Mouse (Mus musculus): ENCODE results near the gene Asap2.

The Asap2 gene

DNA sequence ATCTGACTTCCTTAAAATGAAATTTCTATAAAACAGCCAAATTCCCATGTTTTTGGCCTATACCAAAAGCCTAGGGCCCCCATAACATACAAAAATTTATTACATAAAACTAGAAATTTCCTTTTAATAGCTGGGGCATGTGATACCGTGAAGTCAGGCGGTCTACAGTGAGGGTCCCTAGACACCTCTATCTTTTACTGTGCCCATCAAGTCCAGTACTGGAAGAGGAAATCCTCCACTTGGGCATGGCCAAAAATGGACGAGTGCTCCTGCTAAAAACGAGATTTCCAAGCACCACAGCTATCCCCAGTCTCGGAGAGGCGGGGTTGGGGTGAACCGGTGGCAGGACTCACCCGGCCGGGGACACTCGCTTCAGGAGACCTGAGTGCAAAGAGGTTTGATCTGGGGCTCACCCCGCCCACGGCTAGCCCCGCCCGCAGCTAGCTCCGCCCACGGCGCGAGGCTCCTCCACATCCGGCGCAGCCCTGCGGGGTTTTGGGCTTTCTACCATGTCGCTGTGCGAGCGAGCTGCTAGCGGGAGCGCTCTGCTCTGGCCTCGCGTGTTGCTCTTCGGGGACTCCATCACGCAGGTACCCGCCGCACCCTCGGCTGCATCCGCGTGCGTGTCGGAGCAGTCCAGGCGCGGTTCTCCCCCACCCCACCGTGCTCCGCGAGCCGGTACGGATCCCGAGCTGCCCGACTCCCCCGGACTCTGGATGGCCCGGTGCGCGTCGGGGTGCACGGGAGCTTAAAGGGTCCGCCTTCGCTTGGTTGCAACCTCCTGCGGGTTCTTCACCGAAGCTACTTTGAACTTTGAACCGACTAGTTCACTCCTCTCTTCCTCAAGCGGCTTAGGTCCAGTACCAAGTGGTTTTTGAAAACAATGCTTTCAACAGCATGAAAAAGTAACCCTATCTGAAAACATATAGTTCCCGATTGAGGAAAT lies 325.9 kb downstream of the Asap2 start, which contains the start of gene Iah1:
TSS of gene Iah1 (plus strand) at position 467 of the 946 bp plus-strand sequence.
- peak; percentile 40 to 68 for DNase-seq (ENCODE audit: low spot score in 2 of 2)

GRCm38 (mm10) chr12:21316869-21317265 lies 326.6 kb downstream of the Asap2 start:
- DNase-seq (ENCODE audit: low spot score in 2 of 2): no peak

DNA sequence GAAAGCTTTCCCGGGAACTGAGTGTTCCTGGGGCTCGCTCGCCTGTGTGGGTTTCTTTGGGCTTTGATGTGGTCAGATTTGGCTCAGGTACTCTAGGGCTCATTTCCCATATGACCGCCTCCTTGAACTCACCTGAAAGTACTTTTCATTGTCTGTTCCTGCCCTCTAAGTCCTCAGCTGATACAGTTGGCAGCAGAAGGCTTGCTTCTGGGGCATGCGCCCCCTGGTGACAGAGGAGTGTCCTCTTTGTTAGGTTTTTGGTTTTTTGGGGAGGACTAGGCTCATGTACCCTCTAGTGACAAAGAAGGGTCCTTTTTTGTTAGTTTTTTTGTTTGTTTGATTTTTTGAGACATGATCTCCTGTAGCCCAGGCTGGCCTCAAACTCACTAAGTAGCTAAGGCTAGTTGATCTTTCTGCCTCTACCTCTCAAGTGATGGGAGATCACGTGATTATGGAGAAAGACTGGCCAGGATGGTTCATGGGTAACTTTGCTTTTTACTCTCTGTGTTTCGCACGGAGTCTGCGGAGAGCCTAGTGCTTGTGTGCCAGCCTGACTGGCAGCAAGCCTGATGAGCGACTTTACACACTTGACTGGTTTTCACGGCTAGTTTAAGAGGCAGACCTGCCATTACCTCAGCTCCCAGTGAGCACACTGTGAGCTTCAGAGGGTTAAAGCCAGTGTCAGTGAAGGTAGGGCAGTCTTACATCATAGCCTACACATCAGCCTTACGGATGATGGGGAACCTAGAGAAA lies 328.1 kb downstream of the Asap2 start:
- DNase-seq (ENCODE audit: low spot score in 2 of 2): peak in 1 of 2 experiments; percentile 67

Data from left cerebral cortex, adult 9 months (tissue).